Mouse (Mus musculus): ENCODE data around the gene Rpl21.

- TF ChIP-seq CTCF (conservative IDR thresholded peaks at IDR 0.05; ENCODE audit: insufficient read depth, insufficient read length, low read depth, low read length) (no peak), POLR2A (IDR thresholded peaks at IDR 0.05; ENCODE audit: low read depth, low read length) (no peak)
Observed at GRCm38 (mm10) chr5:146789413-146789812, 43.3 kb upstream of the Rpl21 start.

Data from kidney, adult 2 months (tissue).